Mouse (Mus musculus): ENCODE data around the gene Timp3.
A peak's percentile ranks its signal among the peaks of the same experiment; 100 is the strongest.

The Timp3 gene

DNA sequence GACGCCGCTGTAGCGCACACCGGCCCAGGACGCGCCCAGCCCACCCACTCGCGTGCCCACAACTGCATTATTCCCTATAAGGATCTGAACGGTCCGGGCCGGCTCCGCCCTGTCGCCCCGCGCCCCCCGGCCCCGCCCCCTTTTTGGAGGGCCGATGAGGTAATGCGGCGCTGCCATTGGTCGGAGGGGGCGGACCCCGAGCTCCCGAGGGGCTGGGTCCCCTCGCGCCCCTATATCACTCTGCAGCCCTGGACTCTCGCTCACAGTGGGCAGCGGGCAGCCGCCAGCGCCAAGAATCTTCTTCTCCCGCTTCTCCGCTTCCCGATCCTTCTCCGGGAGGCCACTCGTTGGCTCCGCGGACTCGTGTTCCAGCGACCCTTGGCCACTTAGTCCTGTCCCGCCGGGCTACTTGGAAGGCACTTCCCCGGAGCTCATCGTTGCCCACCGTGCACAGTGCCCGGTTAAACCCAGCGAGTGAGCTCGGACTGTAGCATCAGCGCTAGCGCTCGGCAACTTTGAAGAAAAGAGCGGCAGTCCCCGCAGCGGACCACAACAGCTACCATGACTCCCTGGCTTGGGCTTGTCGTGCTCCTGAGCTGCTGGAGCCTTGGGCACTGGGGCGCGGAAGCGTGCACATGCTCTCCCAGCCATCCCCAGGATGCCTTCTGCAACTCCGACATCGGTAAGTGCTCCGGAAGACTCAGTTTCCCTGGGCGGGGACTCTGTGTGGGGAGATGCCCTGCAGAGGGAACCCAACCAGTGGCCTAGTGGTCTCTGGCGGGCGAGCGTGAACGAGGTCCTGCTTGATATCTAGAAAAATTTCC is at the start of gene Timp3:
Gene Timp3, plus strand, starts transcription at position 80 of the 824 bp plus-strand sequence.
- DNase-seq (ENCODE audit: extremely low read depth, insufficient read length, low spot score) = peak; percentile 61

DNA sequence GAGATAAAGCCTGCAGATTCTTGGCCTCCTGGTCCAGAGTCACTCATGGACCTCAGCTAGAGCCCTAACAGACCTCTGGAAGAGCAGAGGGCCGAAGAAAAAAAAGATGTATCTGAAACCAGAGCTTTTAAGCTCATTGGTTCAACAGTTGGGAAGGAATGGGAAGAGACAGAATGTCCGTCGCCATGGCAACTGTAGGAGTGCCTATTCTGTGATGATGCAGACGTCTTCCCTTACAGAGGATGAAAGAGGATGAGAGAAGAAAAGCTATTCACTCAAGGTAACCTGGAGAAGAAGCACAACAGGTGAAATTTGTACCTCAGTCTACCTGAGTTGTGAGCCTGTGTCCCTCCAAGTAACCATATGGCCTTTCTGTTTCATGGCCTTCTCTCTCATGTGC is 44.0 kb upstream of the Timp3 start:
- no peak for DNase-seq (ENCODE audit: extremely low read depth, insufficient read length, low spot score)

- no peak for DNase-seq (ENCODE audit: extremely low read depth, insufficient read length, low spot score)
Measured at GRCm38 (mm10) chr10:86257045-86257444, 43.1 kb upstream of the Timp3 start.

GRCm38 (mm10) chr10:86258046-86258445 is 42.1 kb upstream of the Timp3 start:
- DNase-seq (ENCODE audit: extremely low read depth, insufficient read length, low spot score) = no peak

DNA sequence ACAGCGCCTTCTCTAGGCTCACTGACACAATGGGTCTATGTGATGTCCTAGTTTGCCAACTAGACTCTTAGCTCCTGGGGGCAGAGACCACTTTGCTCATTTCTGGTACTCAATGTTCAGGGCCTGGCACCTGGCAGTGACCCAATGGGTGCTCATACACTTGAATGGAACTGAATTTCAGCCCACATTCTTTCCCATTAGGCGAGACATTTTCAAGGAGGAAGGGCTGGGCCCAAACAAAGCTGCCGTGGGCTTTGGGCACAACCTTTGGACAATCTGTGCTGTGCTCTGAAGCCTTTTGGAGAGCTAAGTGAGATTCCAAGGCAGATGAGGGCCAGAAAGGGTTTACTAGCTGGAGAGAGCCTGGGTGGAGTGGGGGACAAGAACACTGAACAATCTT is 41.2 kb upstream of the Timp3 start:
- DNase-seq (ENCODE audit: extremely low read depth, insufficient read length, low spot score) = no peak

DNA sequence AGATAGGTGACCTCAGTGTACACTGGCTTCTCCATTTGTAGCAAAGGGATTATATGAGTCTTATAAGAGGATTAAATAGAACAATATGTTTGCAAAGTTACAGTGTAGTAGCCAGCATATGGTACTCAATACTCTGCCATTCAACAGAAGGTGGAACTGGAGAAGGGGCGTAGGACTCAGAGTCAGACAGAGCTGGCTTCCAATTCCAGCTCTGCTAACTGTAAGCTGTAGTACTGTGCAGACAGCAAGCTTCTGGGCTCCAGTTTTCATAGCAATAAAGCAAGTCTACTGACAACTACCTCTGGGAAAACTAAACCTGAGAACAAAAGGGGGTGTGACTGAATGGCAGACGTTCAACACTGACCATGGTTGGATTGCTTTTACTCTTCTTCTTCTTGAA is 38.4 kb upstream of the Timp3 start:
- DNase-seq (ENCODE audit: extremely low read depth, insufficient read length, low spot score) = no peak

GRCm38 (mm10) chr10:86264618-86265017 is 35.6 kb upstream of the Timp3 start:
- DNase-seq (ENCODE audit: extremely low read depth, insufficient read length, low spot score) = peak; percentile 61

DNA sequence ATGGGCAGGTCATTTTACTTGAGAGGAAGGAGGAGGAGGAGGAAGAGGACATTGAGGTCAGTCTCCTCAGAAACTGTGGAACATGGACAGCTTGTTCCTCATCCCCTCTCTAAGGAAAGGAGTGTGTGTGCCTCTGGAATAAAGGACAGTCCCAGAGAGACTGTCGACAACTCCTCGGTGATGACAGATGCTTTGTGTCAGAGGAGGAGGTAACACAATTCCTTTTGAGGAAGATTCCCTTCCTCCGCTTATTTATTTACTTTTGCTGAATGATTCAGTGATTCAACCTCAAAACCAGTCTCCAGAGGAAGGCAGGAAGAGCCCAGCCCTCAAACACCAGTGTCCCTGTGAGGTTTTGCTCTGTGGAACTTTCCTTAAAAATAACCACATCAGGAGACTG is 29.9 kb upstream of the Timp3 start:
- peak; percentile 73 for DNase-seq (ENCODE audit: extremely low read depth, insufficient read length, low spot score)

DNA sequence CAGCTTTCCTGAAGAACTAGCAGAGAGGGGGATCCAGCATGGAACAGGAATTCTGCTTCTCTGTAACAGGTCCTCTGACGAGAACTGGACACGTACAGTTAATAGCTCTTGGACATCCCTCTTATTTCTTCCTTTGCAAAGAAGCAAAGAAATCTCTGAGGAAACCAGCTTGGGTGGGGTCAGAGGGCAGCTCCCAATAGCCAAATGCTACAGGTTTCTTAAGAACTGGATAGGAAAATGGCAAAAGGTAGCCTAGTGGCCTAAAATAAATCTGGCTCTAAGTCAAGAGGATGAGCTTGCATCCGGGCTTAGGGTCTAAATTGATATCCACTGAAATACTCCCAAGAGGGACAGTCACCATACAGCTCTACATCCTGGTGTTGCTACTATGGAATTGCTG is 27.3 kb upstream of the Timp3 start:
- no peak for DNase-seq (ENCODE audit: extremely low read depth, insufficient read length, low spot score)

DNA sequence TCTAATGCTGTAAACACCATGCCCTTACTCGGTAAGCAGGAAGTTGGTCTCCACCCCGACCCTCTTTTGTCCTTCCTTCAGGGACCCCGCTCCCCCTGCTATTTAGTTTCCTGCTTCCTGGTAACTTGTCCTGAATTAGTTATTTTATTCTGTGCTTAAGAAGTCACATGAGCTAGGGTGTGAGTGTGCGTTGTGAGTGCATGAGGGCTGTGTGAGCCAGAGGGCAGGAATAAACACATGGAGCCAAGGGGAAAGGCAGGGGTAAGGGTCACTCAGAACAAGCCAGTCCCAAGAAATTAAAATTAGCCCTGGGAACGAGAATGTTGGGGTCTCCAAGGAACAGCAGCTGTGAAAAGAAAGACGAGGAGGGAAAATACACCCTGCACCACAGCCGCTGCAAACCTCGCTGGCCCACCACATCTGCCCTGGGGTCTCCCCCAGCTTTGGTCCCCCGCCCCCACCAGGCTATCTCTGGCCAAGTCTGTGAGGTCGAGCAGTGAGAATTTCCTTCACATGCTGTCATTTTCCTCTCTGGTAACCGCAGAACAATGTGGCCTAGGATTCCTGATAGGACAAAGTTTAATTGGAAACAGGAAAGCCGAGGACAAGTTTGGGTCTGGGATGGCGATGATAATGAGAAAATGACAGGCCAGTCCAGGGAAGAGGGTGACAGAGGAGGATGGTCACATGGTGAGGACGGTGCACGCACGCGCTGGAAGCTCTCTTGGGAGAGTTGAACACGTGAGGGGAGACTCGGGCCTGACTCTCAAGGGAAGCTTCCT is 26.6 kb upstream of the Timp3 start:
- no peak for DNase-seq (ENCODE audit: extremely low read depth, insufficient read length, low spot score)

DNA sequence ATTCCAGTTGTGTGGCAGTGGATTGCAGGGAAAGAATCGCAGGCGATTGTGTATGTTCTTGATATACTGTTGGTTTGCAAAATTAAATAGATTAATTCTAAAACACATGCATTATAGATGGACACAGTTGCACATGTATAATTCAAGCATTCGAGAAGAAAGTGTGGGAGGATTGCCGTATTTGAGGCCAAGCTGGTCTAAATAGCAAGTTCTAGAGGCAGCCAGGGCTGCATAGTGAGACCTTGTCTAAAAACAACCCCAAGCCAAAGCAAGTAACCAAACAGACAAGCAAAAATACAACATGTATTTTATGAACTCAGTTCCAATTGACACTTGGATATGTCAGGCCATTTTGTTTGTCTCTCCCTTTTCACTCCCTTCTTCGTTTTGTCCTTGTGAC is 24.6 kb upstream of the Timp3 start:
- no peak for DNase-seq (ENCODE audit: extremely low read depth, insufficient read length, low spot score)

DNA sequence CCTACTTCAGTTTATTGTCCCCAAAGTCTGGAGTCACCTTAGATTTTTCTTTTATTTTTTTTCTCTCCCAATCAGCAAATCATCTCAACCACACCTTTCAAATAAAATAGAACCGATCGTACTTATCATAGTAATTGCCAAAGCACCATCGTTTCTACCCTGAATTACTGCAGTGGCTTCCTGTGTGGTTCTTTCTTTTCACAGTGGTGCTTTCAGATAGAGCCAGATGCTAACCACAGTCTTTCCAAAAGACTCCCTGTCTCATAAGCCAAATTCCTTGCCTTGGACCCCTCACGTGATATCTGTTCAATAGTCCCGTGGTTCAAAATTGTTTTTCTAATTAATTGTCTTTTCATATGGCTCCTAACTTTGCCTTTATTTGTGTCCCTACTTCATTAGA is 22.8 kb upstream of the Timp3 start:
- no peak for DNase-seq (ENCODE audit: extremely low read depth, insufficient read length, low spot score)

DNA sequence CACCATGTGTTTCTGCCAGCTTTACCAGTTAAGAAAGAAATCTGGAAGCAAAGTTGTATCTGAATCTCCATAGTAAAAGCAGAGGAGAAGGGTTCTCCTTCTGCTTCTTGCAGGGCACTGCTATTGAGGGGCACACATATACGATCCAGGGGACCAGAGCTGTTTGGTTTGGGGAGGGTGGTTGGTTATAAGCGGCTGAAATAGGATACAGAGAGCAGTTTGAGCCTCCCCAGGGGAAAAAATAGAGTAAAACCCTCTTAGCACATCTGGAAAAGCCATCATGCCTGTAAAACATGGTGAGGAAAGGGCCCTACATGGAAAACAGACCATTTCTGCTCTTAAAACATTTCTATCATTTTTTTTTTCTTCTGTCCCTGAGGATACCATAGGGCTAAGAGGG is 21.7 kb upstream of the Timp3 start:
- no peak for DNase-seq (ENCODE audit: extremely low read depth, insufficient read length, low spot score)

- no peak for DNase-seq (ENCODE audit: extremely low read depth, insufficient read length, low spot score)
Measured at GRCm38 (mm10) chr10:86279579-86280168, 20.5 kb upstream of the Timp3 start.

DNA sequence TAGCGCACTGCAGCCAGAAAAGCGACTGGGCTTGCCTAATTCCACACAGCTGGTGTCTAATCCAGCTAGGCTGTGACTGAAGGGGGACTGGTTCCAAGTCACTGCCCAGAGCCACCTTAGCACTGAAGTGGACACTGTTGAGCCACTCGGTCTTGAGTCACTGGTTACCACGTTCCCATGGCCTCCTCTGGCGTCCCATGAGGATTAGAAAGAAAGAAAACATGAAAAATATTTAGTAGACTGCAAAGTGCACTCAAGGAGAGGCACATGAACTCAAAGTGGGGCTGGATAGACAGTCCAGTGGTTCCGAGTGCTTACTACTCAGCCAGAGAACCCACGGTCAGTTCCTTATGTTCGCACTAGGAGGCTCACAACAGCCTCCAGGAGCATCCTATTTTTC is 18.9 kb upstream of the Timp3 start:
- peak; percentile 43 for DNase-seq (ENCODE audit: extremely low read depth, insufficient read length, low spot score)

GRCm38 (mm10) chr10:86286508-86286907 is 13.7 kb upstream of the Timp3 start:
- peak; percentile 58 for DNase-seq (ENCODE audit: extremely low read depth, insufficient read length, low spot score)

DNA sequence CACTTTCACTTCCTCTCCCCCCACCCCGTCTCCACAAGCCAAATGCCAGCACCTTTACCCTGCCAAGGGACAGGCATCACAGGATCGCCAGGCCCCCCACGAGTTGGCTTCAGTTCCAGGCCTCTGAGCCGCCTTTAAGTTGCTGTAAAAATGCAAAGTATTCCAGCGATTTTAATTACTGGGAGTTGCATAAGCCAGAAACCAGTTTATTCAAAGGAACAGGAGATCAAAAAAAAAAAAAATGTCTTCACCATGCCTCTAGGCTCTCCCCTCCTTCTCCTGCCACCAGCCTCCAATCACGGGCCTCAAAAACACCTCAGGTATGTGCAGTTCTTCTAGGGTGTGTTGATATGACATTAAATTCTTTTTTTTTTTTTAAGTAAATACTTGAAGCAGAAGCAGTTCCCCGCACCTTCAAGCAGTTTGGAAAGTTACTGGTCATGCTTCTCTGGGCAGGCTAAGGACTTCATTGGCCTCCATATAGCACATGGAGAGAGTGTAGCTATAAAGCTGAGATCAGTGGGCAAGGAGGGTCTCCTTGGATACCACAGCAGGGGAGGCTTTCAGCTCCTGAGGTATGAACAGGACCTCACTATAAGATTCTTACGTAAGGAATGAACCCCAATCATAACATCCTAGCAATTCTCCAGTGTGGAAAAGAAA is 9.9 kb upstream of the Timp3 start:
- peak; percentile 69 for DNase-seq (ENCODE audit: extremely low read depth, insufficient read length, low spot score)

DNA sequence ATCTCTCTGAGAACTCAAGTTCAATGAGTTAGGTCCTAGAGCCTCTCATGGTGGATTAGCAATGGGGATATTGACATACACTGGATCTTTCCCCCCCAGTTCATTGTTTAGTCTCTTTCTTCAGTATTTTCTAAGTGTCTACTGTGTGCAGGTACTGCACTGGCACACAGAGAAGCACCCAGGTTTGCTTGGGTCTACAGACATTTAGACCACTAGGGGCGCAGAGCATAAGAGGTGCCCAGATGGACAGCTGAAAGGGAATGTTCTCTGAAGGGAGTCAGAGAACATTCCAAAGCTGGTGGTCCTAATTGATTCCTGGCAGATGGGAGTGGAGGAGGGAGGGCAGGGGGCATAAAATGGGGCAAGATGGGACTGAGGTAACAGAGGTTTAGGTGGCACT is 6.3 kb upstream of the Timp3 start:
- no peak for DNase-seq (ENCODE audit: extremely low read depth, insufficient read length, low spot score)

DNA sequence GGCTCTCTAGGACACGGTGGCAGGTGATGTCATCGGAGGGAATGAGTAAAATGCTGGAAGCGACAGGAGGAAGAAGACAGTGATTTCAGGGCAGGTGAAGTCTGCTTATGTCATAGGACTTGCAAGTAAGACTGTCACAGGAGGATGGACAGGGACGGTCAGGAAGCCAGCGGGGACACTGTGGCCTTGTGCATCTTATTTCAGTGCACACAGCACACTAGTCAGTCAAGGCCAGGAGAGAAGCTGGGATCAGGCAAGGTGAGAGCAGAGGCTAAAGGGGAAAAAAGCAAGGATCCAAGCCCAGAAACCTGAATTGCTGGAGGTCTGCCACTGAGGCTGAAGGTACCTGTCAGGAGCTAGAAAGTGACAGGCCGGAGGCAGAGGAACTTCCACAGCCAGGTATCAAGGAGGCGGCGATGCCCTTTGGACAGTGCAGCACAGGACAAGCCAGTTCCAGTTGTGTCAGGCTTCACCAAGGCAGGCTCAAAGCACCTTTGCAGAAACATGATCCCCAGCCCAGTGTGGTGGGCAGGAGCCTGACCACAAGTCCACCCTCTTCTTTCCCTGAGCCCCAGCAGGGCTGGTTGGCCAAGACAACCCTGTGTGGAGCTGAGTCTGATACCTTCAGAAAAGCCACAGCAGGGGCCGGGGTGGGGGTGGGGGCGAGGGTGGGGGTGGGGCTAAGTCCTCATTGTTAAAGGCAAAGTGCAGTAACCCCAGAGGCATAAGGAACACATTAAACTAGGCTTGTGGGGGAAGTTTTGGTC is 5.4 kb upstream of the Timp3 start:
- no peak for DNase-seq (ENCODE audit: extremely low read depth, insufficient read length, low spot score)

DNA sequence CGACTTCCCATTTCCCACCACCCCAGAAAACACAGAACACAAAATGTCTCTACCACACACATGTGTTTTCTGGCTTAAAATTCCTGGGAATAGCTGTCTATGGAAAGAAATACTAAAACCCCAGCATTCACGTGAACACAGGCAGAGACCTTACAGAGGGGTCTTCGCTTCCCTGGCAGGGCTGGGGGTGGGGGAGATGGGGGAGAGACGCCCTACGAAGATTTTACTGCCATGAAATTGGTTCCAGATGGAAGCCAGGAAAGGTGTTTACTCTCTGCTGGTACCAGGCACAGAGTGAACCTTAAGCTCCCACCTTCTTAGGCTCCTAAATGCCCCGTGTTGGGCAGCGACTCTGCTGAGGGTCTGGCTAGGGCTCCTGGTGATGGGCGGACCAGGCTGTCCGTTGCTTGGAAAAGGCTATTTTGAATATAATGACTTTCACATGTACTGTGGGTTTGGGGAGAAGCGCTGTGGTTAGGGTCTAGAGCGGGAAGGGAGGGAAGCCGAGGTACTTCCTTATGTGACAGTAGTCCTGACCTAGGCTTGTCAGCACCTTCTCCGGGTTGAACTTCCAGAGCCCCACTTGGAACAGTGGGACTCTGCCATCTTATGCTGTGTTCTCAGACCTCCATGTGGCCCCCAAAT is 4.6 kb upstream of the Timp3 start:
- DNase-seq (ENCODE audit: extremely low read depth, insufficient read length, low spot score) = no peak
